Mouse (Mus musculus) liver, postnatal 0 days (tissue): Measurements from ENCODE around the gene Eaf2.

Source experiments
- CTCF ChIP-seq: sonication (generic); IDR thresholded peaks from 2 replicates; pipeline ENCODE4 v1.5.1; 2016; ENCODE audit warnings: antibody characterized with exemption, low read depth
- EP300 ChIP-seq: IDR thresholded peaks from 2 replicates; pipeline ENCODE4 v1.6.1; 2016; ENCODE audit warnings: antibody characterized with exemption, low read depth, mild to moderate bottlenecking

DNA sequence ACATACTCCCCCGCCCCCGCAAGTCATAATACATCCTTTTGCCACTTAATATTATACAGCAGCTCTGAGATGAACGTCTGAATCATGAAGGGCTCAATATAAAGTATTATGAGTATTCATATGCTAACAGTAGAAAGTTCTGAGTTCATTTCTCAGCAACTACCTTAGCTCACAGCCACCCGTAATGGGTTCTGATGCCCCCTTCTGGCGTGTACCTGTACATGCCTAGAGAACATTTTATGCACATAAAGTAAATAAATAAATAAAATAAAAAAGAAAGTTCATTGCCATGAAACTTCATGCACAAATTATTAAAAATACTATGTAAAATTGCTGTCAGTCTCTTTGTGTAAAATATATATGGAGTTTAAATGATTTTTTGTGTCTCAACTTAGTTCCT is 2.5 kb upstream of the Eaf2 start:
- TF ChIP-seq EP300 (no peak), CTCF (peak; percentile 58)
